Mouse (Mus musculus): Measurements from ENCODE around the gene Gm3072.
"Not testable (repeated sequence)": the region's sequence is repeated elsewhere in the genome, so short reads cannot be mapped to it uniquely, and the experiment has no call there.

The Gm3072 gene

GRCm38 (mm10) chr14:41624512-41624911, at the start of gene Gm3072:
Gene Gm3072, minus strand, starts transcription at chr14:41624612.
- DNase-seq (ENCODE audit: low spot score in 2 of 2): not testable (repeated sequence)

- not testable (repeated sequence) for DNase-seq (ENCODE audit: low spot score in 2 of 2)
Observed at GRCm38 (mm10) chr14:41648176-41648575, 23.8 kb upstream of the Gm3072 start.

- not testable (repeated sequence) for DNase-seq (ENCODE audit: low spot score in 2 of 2)
Observed at GRCm38 (mm10) chr14:41646387-41646786, 22.0 kb upstream of the Gm3072 start, which contains the start of gene Gm3676. Gene Gm3676, minus strand, starts transcription at chr14:41646487.

GRCm38 (mm10) chr14:41630144-41630543, 5.7 kb upstream of the Gm3072 start:
- not testable (repeated sequence) for DNase-seq (ENCODE audit: low spot score in 2 of 2)

GRCm38 (mm10) chr14:41622535-41622934, 1.9 kb downstream of the Gm3072 start:
- not testable (repeated sequence) for DNase-seq (ENCODE audit: low spot score in 2 of 2)

GRCm38 (mm10) chr14:41610690-41611089, 13.7 kb downstream of the Gm3072 start:
- not testable (repeated sequence) for DNase-seq (ENCODE audit: low spot score in 2 of 2)

- DNase-seq (ENCODE audit: low spot score in 2 of 2): not testable (repeated sequence)
Observed at GRCm38 (mm10) chr14:41600935-41601334, 23.5 kb downstream of the Gm3072 start.

- not testable (repeated sequence) for DNase-seq (ENCODE audit: low spot score in 2 of 2)
Observed at GRCm38 (mm10) chr14:41586346-41586745, 38.1 kb downstream of the Gm3072 start.

GRCm38 (mm10) chr14:41572911-41573310, 51.5 kb downstream of the Gm3072 start, which contains the start of gene 1700049E17Rik2:
Gene 1700049E17Rik2, plus strand, starts transcription at chr14:41573211.
- DNase-seq (ENCODE audit: low spot score in 2 of 2): not testable (repeated sequence)

Measured in thymus, postnatal 10 days (tissue).